Mouse (Mus musculus): Measurements from ENCODE around the gene Uhrf1.

The Uhrf1 gene

DNA sequence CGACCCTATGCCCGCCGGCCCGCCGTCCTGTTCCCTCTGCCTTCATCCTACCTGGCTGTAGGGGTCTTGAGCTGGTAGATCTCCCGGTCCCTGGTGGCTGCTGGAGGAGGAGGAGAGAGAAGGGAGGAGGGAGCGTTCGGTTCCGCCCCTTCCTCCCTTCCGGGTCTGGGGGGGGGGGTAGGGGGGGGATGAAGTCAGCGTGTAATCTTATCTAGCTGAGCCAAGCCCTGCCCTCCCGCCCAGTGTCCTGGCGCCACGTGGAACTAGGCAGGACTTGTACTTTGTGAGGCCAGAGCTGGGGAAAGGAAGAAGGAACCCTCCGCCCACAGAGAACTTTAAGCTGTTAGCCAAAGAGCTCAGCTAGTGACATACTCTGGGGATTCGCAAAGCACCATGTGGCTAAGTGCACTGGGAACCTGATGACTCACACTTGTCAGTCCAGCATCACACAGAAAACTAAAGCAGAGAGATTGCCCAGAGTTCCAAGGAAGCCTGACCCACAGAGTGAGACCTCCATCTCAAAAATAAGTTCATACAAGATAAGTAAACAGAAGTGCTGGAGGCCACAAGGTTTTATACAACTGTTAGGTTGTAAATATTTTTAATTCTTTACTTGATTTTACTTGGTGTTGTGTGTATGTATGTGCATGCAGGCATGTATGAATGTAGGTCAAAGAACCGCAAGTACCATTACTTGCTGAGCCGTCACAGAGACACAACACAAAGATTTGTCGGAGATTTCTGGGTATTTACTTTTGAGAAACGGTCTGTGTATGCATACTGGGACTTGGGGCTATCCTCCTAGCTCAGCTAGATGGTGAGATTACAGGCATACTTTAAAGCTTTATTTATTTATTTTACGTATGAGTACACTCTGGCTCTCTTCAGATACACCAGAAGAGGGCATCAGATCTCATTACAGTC is 26.2 kb upstream of the Uhrf1 start, which contains the start of gene Ticam1:
Ticam1 (minus strand) TSS at position 144 of the 924 bp plus-strand sequence.
- DNase-seq, result peak; percentile 94

DNA sequence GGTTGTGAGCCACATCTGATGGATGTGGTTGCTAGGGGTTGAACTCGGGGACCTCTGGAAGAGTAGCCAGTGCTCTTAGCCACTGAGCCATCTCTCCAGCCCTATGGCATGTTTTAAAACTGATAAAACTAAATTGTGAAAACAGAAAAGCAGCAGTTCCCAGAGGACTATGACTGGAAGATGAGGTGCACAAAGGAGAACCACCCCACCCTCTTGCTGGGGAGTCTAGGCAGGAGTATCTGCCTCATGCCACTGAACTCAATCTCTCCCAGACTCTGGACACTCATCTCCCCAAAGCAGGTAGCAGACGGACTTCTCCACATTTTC is 25.6 kb upstream of the Uhrf1 start:
- DNase-seq, result peak; percentile 45

DNA sequence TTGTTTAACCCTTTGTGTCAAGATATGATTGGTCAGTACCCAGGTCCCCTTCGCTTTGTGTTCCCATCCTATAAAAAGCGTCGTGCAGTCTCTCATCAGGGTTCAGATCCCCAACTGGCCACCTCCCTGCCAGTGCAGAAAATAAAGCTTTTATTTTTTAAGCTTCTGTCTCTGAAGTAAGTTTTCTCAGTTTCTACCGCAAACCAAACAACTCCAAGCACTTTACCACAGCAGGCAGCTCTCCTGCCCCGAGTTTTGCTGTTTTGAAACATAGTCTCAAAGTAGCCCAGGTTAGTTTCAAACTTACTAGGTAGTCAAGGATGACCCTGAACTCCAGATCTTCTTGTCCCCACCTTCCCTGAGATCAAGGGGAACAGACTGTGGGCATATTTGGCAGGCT is 24.8 kb upstream of the Uhrf1 start:
- DNase-seq, result no peak

DNA sequence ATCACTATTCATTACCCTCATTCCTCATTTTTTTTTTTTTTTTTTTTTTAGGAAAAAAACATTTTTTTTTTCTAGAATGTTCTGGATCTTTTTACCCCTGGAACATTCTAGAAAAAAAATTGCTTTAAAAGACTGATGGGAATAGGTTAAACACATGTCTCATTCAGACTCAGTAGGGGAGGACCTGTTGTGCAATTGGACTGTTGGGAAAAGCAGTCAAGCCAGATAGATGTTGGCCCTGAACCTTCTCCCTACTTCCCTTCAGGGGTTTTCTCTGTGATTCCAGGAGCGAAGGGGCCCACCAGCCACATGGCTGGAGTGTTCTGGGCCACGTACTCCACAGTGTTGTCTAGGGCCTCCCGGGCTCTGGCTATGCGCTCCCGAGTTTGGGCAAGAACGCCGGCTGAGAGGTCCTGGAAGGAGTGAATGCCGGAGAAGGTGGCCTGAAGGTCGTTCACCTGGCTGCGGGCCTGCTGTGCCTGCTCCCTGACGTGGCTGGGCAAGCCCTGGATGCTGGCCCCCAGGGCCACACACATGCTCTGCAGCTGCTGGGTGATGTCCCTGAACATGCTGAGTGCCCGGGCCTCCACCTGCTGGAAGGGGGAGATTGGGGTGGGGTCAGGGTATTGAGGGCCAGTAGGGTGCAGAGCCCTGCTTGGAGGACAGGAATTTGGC is 23.5 kb upstream of the Uhrf1 start:
- DNase-seq, result no peak

DNA sequence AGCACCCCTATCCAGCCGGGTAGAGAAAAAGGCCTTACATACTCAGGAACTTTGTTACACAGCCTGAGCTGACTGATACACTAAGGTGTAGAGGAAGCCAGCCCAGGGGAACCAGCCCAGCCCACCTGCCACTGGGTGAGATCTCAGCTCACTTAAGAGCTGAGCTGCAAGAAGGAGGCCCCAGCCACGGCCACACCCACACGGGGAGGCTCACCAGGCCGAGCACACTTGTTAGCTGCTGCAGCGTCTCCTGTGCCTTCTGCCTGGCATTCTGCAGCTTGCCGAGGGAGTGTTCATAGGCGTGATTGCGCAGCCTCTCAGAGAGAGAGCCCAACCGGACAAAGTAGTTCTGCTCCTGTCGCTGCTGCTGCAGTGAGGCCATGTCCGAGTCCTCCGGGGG is 21.9 kb upstream of the Uhrf1 start:
- DNase-seq, result no peak

DNA sequence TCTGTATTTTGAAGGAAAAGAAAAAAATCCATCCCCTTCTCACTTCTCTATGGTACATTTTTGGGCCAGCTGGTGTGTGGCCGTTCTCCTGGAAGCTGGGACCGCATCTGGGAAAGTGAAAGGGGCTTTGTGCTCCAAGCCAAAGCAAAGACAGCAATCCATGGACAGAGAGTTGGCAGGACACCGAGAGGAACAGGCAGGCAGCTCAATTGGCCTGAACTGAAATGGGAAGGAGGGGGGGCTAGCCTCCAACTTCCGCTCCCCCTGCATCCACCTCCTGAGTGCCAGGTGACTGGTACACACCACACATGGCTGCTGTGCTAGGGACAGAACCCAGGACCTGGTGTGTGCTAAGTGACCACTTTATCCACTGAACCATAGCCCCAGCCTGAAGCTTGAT is 20.3 kb upstream of the Uhrf1 start:
- no peak for DNase-seq

DNA sequence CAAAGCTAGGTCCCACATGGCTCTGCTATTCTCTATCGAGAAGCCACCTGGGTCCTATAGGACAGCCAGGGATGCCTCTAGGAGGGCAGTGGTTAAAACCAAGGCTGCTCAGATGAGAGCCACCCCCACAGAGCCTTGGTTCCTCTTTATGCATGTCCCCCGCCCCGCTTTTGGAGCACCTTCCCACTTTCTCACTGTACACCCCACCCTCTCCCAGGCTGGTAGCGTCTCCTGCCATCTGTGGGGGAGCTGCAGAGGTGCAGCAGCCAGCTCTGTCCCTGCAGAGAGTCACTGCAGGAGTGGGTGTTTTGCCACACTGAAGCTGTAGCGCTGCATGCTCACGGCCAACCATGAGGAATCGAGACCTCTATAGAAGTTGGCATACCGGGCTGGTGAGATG is 19.8 kb upstream of the Uhrf1 start:
- no peak for DNase-seq

DNA sequence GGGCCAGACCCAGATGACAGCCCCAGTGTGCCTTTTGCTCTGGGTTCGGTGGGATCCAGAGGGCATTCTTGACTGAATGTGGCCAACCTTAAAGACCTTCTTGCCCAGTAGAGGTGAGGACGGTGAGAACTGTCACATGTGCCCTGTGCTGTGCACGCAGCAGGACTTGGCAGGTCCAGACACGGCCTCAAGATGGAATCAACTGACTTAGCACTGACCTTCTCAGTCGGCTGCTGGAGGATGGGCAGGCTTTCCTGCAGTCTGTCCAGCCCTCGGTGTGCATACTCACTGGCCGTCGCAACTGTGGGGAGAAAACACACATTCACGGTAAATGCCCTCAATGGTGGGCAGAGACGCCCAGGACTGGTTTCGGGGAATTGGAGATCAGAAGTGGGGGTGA is 17.1 kb upstream of the Uhrf1 start:
- no peak for DNase-seq

DNA sequence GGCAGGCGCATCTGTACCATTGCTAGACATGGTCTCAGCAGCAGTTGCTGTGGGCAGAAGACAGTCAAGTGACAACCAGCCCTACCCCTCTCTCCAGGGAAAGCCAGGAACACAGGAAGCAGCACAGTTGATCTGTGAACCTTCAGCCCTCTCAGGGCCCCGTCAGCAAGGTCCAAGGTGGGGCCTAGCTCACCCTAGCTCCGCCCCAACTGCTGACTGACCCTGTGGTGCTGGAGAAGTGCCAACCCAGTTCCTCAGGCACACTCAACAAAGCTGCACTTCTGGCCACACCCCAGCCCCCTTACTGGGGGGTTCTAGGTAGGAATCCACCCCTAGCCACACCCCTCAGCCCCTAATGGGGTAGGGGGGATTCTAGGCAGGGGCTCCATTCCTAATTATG is 15.3 kb upstream of the Uhrf1 start:
- DNase-seq, result peak; percentile 26

DNA sequence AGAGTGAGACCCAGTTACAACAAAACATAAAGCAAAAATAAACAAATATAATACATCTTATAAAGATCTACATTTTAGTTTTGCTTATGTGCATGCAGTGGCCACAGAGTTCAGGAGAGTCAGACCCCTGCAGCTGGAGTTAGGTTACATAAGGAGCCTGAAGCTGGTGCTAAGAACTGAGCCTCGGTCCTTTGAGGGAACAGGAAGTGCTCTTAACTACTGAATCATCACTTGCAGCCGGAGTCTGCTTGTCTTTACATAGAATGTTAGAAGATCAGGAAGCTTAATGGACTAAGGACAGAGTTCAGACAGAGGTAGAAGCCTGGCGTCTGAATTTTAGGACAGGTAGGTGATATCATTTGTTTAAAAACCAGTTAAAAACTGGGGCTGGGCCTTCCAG is 14.3 kb upstream of the Uhrf1 start:
- DNase-seq, result no peak

DNA sequence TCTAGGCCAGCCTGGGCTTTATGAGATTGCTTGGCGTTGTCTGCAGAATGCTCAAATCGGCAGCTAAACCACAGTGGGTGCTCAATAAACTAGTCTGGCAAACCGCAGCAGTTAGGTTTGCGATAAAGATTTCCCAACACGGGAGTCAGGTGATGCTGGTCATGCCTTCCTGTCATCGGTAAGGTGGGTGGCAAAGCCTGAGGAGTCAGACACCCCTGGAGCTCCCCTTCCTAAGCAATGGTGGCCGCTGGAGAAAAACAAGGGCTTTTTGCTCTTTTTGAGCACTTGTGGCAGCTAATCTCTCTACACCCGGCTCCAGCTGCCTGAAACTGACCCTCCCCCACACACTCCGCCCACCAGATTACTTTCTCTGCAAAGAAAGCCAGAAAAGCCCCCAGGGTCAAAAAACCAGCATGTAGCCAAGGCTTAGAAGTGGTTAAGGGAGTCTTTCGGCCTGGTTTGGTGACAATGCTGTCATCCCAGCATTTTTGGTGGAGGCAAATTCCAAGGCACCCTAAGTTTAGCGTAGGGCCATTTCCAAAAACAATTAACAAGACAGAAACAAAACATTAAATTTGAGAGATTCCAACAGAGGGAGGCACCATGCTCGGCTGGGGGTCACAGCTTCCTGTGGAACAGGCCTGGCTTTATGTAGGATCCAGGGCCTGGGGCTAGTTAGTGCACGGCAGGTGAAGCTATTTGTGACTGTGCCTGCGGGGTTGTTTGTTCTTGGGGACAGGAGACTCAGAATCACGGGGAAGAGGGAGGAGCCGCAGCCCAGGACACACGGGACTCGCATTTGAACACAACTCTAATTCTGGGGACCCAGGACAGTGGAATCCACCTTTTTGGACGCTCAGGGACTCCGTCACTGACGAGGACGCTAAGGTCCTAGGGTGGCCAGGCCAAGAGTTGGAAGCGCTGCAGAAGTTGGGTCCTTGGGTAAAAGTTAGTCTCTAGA is 13.5 kb upstream of the Uhrf1 start:
- DNase-seq, result peak; percentile 83

DNA sequence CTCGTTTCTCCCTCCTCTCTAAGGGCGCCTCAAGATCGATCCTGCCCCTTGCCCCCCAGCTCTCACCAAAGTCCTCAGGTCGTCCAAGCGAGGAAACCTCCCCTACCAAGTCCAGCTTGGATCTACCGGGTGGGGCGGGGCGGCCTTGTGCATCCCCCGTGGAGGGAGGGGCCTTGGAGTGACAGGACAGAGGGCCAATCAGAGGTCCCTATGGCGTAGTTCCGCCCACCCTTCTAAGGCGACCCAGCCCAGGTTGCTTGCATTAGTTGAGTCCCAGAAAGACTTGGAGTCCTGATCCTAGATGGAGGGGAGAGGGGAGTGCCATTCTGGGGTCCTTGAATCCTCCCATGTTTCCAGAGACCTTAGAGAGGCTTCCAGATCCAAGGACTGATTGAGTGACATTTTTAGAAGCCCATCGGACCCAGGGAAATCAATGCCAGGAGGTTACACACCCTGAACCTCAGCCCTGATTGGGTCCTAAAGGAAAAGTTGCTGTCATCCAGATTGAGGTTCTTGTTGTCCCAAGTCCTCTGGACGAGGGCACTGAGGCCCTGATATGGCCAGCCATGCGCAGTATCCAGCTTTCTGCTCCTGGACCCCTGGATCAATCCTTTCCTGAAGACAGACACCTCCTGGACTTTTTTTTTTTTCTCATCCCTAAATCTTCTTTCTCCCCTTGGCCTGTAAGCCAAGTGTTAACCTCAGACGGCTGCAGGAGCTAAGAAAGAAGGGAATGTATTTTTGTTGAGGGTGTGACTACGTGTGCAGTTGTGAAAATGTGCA is 12.5 kb upstream of the Uhrf1 start:
- peak; percentile 94 for DNase-seq

DNA sequence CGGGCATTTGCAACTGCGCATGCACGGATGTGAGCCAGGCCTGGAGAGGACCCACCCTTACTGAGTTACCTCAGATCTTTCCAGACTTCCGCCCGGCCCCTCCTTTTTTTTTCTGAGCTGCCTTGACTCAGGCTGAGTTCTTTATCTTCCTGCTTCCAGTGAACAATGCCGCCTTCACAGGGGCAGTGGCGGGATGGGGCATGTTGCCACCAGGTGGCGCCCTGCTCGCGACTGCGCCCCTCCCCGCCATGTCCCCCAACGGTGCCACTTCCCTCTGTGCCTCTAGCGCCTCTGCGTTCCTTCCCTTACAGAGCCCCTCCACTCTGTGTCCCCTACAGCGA is 12.0 kb upstream of the Uhrf1 start:
- peak; percentile 90 for DNase-seq

DNA sequence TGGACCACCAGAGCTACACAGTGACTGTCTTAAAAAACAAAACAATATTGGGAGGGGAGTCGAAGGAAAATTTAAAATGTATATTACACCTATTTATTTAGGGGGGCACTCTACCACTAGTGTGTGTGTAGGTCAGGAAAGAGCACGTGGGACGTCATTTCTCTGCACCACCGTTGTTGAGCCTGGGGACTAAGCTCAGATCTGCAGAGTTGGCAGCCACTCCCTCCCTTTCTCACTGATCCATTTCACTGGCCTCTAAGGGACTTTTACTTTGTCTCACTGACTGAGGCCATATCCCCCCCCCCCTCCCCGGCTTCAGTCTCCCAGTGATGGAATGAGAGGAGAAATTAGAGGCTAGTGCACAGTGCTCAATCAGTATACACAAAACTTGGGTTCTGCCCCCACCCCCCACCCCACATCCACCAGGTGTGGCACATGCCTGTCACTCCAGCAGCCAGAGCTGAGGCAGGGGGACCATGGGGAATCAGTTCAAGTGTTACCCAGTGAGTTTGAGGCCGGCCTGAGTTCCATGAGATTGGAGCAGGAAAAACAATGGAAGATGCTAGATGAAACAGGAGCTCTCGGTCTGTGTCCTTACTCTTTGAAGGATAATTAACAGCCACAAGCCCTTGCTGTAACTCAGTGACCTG is 11.2 kb upstream of the Uhrf1 start:
- DNase-seq, result no peak

DNA sequence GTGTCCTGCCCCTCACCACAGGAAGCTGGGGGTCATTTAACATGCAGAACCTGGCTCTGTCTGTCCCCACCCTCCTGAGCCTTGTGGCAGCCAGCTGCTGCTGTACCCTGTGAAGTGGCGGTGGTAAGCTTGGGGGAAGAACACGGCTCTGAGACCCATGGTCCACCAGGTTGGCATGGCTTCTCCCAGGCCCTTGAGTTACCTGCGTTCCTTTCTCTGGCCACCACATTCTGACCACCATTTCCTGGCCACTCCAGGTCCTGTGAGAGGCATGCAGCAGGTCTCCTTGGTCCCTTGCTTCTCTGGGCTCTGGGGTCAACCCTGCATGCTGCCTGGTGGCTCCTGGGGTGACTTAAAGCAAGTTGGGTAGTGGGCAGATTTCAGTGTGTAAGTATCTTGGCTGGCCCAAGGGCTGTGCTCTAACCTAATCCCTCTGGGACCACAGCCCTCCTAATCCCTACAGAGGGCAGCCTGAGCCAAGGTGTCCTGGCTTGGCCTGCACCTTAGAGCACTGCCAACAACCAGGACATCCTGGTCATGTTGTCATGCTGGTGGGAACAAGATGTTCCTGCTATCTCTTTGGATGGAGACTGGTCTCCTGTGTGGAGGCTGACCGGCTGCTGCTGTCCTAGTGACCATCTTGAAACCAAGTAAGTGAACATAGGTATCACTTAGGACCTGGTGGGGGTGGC is 10.4 kb upstream of the Uhrf1 start, which contains the start of gene Plin3:
Plin3 (minus strand) TSS at position 343 of the 692 bp plus-strand sequence.
- DNase-seq, result no peak

DNA sequence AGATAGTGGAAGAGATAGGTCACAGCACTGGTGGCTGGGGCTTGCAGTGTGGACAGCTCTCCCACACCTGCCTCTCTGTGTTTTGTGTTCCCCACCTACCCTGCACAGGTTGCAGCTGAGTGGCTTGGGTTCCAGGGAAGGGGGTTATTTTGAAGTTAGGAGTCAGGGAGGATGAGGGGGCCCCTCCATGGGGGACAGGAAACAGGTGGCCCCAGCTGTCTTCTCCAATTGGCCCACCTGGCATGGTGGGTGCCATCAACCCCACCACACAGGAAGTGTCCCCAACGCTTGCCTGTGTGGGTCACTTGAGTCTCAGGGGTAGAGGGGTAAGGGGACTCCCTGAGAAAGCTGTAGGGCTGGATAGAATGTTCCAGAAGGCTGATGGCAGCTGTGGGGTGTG is 9.8 kb upstream of the Uhrf1 start:
- DNase-seq, result no peak

DNA sequence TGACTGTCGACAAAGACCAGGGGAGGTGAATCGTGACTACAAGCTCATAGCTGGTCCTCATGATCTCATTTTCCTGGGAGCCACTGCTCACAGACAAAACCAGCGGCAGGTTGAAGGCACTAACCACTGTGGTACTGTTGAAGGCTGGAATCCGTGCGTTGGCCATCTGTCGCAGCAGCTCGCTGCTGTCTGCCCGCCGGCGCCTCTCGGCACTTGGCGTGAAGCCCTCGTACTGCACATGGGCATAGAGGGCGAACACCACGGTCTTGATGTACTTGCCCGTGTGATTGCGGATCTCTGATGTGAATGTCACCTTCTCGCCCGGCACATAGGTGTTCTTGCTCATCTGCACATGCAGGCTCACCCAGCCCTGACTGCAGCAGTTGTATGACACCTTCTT is 8.9 kb upstream of the Uhrf1 start:
- DNase-seq, result no peak

DNA sequence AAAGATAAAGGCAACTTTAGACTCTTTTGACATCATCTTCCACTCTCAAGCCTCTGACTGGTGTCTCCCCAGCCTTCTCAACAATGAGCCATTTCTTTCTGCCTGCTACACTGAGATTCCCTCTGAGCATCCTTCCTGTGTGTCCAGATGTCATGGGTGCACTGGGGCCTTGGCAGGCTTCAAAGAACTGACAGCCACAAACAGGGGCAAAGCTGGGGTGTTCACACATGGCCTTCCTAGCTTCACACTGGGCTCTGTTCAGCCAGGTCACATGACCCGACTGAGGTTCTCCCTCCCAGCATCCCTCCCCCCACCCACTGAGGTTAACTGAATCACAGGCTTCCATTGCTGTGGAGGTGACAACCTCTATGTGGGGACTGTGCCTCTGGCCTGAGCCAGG is 6.9 kb upstream of the Uhrf1 start:
- DNase-seq, result no peak

DNA sequence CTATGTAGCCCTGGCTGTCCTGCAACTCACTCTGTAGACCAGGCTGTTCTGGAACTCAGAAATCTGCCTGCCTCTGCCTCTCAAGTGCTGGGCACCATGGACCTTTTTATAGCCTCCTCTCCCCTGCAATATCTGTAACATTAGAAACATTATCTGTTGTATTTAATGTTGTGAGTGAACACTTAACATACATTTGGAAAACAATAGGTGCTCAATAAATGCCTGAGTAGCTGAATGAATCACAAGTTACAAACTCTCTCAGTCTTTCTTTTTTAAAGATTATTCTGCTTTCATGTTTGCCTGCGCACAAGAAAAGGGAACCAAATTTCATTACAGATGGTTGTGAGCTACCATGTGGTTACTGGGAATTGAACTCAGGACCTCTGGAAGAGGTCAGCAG is 4.9 kb upstream of the Uhrf1 start:
- no peak for DNase-seq

DNA sequence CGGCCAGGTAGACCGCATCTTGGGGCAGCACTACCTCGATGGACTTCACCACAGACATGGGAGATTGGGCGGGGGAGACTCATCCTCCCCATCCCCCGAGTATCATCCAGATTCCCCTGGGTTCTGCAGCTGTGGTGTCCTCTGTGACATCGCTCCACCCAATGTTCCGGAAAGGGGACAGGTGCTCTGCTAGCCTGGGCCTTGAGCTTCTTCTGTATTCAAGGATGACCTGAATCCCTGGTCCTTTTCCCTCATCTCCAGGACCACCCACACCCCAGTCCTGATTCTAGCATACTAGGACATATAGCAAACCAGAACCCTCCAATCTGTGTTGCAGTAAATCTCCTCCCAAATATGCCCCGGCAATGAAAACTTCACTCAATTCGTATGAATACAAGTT is 2.9 kb upstream of the Uhrf1 start, which contains the start of gene Arrdc5:
Arrdc5 (minus strand) TSS at position 101 of the 400 bp plus-strand sequence.
- DNase-seq, result no peak

DNA sequence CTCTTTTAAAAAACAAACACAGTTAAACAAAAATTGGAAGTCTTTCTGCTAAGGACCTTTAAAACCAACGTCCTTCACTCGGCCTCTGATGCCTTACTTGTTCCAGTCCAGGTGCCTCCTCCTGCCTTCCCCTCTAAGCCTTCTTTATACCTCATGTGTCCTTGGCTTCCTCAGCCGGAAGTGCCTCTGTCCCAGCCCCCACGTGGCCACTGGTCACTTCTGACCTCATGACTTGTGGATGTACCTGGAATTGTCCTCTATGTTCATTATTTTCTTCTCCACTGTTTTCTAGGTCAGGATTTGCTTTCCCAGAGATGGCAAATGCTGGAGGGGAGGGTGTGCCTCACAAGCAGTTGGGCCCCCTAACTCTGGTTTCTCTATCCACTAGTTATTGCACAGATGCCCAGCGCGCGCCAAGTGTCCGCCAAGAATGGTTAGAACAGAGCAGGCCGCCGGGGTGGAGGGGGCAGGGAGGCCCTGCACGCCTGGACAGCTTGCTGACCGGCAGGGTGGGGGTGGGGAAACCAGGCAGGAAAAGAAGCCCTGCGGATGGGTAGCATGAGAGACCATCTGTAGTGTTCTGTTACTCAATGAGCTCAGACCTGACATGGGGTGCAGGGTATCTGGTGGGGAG is 641 bp upstream of the Uhrf1 start:
- peak; percentile 74 for DNase-seq
